Mouse (Mus musculus) hindbrain, embryonic 15.5 days (tissue): ENCODE results near the gene Gm20388. TPM values are rescaled to one million over a fixed set of nuclear protein-coding genes. Genes with fewer than 3 reads are reported as not detected.

Experiments
- ATAC-seq: fragments of 200-750 bp; cut with Nextera tagmentation; 2 replicates; pipeline ENCODE4 v1.8.0; 2017; ENCODE audit warnings: low read depth, moderate number of reproducible peaks, moderate TSS enrichment; ENCODE audit not compliant: low FRiP score
- H3K27ac ChIP-seq: fragments of 300-500 bp; sonication (generic); replicated peaks from 2 replicates; pipeline ENCODE4 v1.5.1; 2015; ENCODE audit warnings: mild to moderate bottlenecking, inconsistent platforms
- H3K27me3 ChIP-seq: fragments of 300-500 bp; sonication (generic); 2 replicates; pipeline ENCODE4 v1.6.1; 2015; ENCODE audit warnings: control low read depth, inconsistent platforms
- H3K36me3 ChIP-seq: fragments of 300-500 bp; sonication (generic); 2 replicates; pipeline ENCODE4 v1.6.1; 2015; ENCODE audit warnings: control low read depth, inconsistent platforms
- H3K4me1 ChIP-seq: fragments of 300-500 bp; sonication (generic); replicated peaks from 2 replicates; pipeline ENCODE4 v1.6.1; 2015; ENCODE audit warnings: control low read depth, inconsistent platforms
- H3K4me2 ChIP-seq: fragments of 300-500 bp; sonication (generic); 2 replicates; pipeline ENCODE4 v1.6.1; 2015; ENCODE audit warnings: moderate library complexity, mild to moderate bottlenecking, inconsistent platforms
- H3K4me3 ChIP-seq: fragments of 300-500 bp; sonication (generic); 2 replicates; pipeline ENCODE4 v1.5.1; 2015; ENCODE audit warnings: mild to moderate bottlenecking, inconsistent platforms
- H3K9ac ChIP-seq: fragments of 300-500 bp; sonication (generic); 2 replicates; pipeline ENCODE4 v1.6.1; 2015; ENCODE audit warnings: inconsistent platforms
- H3K9me3 ChIP-seq: fragments of 300-500 bp; sonication (generic); 2 replicates; pipeline ENCODE4 v1.6.1; 2016; ENCODE audit warnings: control low read depth, inconsistent platforms
- WGBS: fragments of 180-500 bp; shearing (Covaris S2); methylation state at CpG from one replicate; pipeline ENCODE4 v1.1.7; 2015; 5-methylcytosine and 5-hydroxymethylcytosine counted together
- polyA plus RNA-seq: library from polyadenylated mRNA; unstranded; fragments of >200 nt; fragmentation: Nextera tagmentation; extraction: Ambion mirVana; gene quantifications from 2 replicates; pipeline ENCODE4 v1.2.1, GENCODE M21; 2015

The Gm20388 gene
- polyA plus RNA-seq, 1 experiment from 2014 or later, result 5.4 TPM

DNA sequence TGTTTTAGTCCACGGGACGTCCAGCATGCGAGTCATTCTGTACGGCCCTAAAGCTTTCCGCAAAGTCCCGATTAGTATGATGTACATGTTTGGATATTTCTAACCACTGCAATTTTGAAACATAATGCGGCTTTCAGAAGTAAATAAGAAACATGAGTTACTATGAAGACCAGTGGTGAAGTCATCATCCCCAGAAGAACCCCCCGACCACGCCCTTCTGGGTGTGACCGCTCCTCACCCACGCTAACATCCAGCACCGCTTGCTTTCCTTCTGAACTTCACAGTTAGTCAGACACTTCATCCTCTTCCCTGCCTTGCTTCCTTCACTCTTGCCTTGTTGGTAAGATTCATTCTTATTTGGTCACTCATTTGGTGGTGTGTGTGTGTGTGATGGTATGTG, 3738.8 kb downstream of the Gm20388 start:
- WGBS, result 91% methylated on average over 12 of the region's 12 CpGs
- peaks cover 4% of the 10 kb centered on the region; the same call in 1 of the 2 replicates for H3K4me1 ChIP-seq
- H3K36me3 ChIP-seq, result no peaks in the 10 kb centered on the region
- no peaks in the 10 kb centered on the region for H3K9me3 ChIP-seq
- no peak for ATAC-seq
- no peak overlapping the region for H3K27ac ChIP-seq
- H3K4me2 ChIP-seq, result no peak overlapping the region
- H3K27me3 ChIP-seq, result no peaks in the 10 kb centered on the region
- no peak overlapping the region for H3K9ac ChIP-seq
- H3K4me3 ChIP-seq, result no peak overlapping the region

GRCm38 (mm10) chr8:123651390-123652098, 3740.9 kb downstream of the Gm20388 start:
- WGBS, result 91% methylated on average over 5 of the region's 5 CpGs
- no peak overlapping the region for H3K9ac ChIP-seq
- H3K27me3 ChIP-seq, result no peaks in the 10 kb centered on the region
- H3K27ac ChIP-seq, result no peak overlapping the region
- ATAC-seq, result no peak
- peaks cover 20% of the 10 kb centered on the region for H3K4me1 ChIP-seq
- peaks cover 9% of the 10 kb centered on the region; the same call in 1 of the 2 replicates for H3K36me3 ChIP-seq
- no peak overlapping the region for H3K4me2 ChIP-seq
- no peaks in the 10 kb centered on the region for H3K9me3 ChIP-seq
- no peak overlapping the region for H3K4me3 ChIP-seq

- no peak for ATAC-seq
- peaks cover 18% of the 10 kb centered on the region for H3K36me3 ChIP-seq
- no peaks in the 10 kb centered on the region for H3K27me3 ChIP-seq
- peak overlapping the region; percentile 89; the same call in 1 of the 2 replicates for H3K27ac ChIP-seq
- H3K9ac ChIP-seq, result no peak overlapping the region
- no peaks in the 10 kb centered on the region for H3K9me3 ChIP-seq
- WGBS, result 57% methylated on average over 4 of the region's 4 CpGs
- no peak overlapping the region for H3K4me3 ChIP-seq
- H3K4me1 ChIP-seq, result peaks cover 20% of the 10 kb centered on the region
- no peak overlapping the region for H3K4me2 ChIP-seq
Measured at GRCm38 (mm10) chr8:123652641-123653040, 3742.0 kb downstream of the Gm20388 start.

- ATAC-seq, result peak; percentile 94
- peak within 1 kb of the TSS; percentile 69 for H3K4me2 ChIP-seq
- peak within 1 kb of the TSS; percentile 68 for H3K4me3 ChIP-seq
- H3K36me3 ChIP-seq, result peaks cover 23% of the 10 kb centered on the region
- peak within 1 kb of the TSS; percentile 89 for H3K27ac ChIP-seq
- H3K9ac ChIP-seq, result peak within 1 kb of the TSS; percentile 77
- peaks cover 20% of the 10 kb centered on the region for H3K4me1 ChIP-seq
- H3K9me3 ChIP-seq, result no peaks in the 10 kb centered on the region
- WGBS, result 0% methylated on average over 44 of the region's 58 CpGs
- H3K27me3 ChIP-seq, result no peaks in the 10 kb centered on the region
Measured at GRCm38 (mm10) chr8:123653308-123653993, 3742.8 kb downstream of the Gm20388 start, which contains the start of gene Rhou. Gene Rhou, plus strand, starts transcription at chr8:123653929.

DNA sequence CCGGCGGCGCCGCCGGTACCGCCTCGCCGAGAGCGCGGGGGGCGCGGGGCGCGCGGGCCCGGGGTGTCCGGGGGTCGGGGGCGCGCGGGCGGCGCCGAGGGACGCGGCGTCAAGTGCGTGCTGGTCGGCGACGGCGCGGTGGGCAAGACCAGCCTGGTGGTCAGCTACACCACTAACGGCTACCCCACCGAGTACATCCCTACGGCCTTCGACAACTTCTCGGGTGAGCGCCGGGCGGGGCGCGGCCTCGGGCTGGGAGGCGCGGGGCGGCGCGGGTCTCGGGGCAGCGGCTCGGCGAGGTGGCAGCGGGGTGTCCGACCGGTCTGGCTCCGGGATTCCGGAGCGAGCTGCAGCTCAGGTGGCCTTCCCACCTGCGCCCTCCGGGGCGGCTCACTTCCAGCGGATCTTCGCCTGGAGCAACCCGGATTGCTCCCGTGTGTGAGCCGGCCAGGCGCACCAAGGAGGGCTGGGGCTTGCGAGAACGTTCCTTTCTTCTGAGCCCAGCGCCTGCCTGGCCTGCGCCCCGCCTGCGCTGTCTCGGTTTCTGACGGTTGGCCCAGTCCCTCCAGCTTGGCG, 3743.4 kb downstream of the Gm20388 start:
- no peaks in the 10 kb centered on the region for H3K9me3 ChIP-seq
- H3K4me2 ChIP-seq, result peak overlapping the region; percentile 69
- H3K9ac ChIP-seq, result peak overlapping the region; percentile 77
- peaks cover 20% of the 10 kb centered on the region for H3K4me1 ChIP-seq
- no peaks in the 10 kb centered on the region for H3K27me3 ChIP-seq
- peak overlapping the region; percentile 89 for H3K27ac ChIP-seq
- peak overlapping the region; percentile 68 for H3K4me3 ChIP-seq
- WGBS, result under 1% methylated on average over 58 of the region's 77 CpGs
- ATAC-seq, result peak; percentile 70
- H3K36me3 ChIP-seq, result peaks cover 25% of the 10 kb centered on the region

DNA sequence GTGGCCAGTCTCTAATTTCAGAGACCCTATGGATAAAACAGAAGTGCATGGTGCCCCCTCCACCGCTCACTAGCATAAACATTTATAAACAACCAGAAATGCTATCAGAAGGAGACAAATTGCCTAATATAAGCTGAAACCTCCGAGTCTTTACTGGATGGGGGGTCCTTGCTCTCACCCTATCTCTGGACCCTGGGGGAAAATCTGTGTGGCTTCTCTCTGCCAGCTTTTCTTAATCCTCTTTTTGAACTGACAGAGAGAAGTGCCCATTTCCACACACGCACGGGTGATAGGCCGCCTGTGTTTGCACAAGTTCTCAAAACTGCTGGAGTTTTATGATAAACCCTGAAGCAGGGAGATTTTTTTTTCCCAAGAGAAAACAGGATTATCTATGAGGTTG, 3744.1 kb downstream of the Gm20388 start:
- H3K27ac ChIP-seq, result no peak overlapping the region
- H3K9me3 ChIP-seq, result no peaks in the 10 kb centered on the region
- H3K27me3 ChIP-seq, result no peaks in the 10 kb centered on the region
- peaks cover 25% of the 10 kb centered on the region for H3K36me3 ChIP-seq
- peak overlapping the region; percentile 77 for H3K9ac ChIP-seq
- H3K4me1 ChIP-seq, result peaks cover 20% of the 10 kb centered on the region
- peak overlapping the region; percentile 68 for H3K4me3 ChIP-seq
- ATAC-seq, result no peak
- peak overlapping the region; percentile 69 for H3K4me2 ChIP-seq
- WGBS, result 13% methylated on average over 5 of the region's 5 CpGs

DNA sequence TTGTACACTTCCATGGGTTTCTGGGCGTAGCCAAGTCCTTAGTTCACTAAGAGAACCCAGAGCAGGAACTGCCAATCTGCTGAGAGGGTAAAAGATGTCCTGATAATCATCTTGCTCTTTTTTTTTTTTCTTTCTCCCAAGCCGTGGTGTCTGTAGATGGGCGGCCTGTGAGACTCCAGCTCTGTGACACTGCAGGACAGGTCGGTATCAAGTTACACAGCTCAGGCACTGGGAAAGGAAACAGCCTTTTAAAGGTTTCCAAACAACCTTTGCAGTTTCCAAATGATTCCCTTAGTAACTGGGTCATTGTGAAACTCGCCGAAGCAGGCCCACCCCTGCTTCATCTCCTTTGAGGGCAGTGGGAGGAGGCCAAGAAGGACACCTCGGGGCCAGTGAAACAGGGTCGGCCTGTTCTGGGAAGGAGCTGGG, 3744.7 kb downstream of the Gm20388 start:
- ATAC-seq, result no peak
- Histone ChIP-seq H3K9ac (peak overlapping the region; percentile 77; the same call in 1 of the 2 replicates), H3K4me1 (peaks cover 20% of the 10 kb centered on the region), H3K36me3 (peaks cover 25% of the 10 kb centered on the region), H3K27me3 (no peaks in the 10 kb centered on the region), H3K4me3 (peak overlapping the region; percentile 68), H3K9me3 (no peaks in the 10 kb centered on the region), H3K4me2 (peak overlapping the region; percentile 69), H3K27ac (no peak overlapping the region; the same call in 1 of the 2 replicates)
- 10% methylated on average over 8 of the region's 8 CpGs for WGBS

DNA sequence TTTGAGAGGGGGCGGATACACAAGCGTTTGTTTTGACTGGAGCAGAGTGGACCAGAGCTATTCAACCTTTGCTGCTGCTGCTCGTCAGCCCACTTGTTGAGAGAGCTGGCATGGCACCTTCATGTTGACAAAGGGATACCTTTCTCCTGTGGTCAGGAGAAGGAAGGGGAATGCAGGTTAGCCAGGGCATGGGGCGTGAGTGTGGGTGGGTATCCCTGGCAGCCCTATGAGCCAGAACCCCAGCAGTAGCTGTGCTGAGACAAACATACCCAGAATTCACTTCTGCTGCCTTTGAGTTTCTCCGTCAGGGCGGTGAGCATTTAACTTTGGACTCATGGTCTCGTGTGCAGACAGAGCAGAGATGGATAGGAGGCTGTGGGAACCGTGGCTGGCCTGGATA, 3747.2 kb downstream of the Gm20388 start:
- ATAC-seq, result no peak
- H3K27me3 ChIP-seq, result no peaks in the 10 kb centered on the region
- no peak overlapping the region for H3K4me3 ChIP-seq
- no peak overlapping the region for H3K27ac ChIP-seq
- H3K4me2 ChIP-seq, result no peak overlapping the region
- H3K9me3 ChIP-seq, result no peaks in the 10 kb centered on the region
- WGBS, result 95% methylated on average over 8 of the region's 8 CpGs
- peaks cover 20% of the 10 kb centered on the region for H3K4me1 ChIP-seq
- H3K9ac ChIP-seq, result no peak overlapping the region
- peaks cover 38% of the 10 kb centered on the region for H3K36me3 ChIP-seq

DNA sequence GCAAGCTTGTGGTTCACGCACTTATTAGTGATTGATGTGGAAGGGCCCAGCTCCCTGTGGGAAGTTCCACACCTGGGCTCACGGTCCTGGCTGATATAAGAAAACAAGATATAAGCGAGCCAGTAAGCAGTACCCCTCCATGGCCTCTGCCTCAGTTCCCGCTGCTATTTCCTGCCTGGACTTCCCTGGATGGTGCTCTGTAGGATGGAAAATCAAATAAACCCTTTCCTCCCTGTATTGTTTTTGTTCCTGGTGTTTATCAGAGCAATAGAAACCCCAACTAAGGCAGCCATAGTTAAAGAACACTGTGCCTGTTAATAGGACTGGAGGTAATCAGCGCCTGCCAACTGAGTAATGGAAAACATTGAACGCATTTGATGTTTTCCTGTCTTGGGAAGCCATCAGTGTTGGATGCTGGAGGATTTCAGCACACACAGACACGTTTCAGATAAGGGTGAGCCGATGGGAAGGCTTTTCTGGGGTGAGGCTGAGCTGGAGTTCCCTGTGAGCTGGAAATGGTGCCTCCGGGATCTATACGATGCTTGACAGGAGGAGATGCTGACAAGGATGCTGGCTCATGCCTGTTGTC, 3748.9 kb downstream of the Gm20388 start:
- WGBS, result 77% methylated on average over 10 of the region's 10 CpGs
- no peaks in the 10 kb centered on the region for H3K9me3 ChIP-seq
- H3K4me1 ChIP-seq, result peaks cover 16% of the 10 kb centered on the region
- no peak overlapping the region for H3K27ac ChIP-seq
- no peak for ATAC-seq
- no peak overlapping the region for H3K4me3 ChIP-seq
- H3K9ac ChIP-seq, result no peak overlapping the region
- H3K4me2 ChIP-seq, result no peak overlapping the region
- no peaks in the 10 kb centered on the region for H3K27me3 ChIP-seq
- H3K36me3 ChIP-seq, result peaks cover 45% of the 10 kb centered on the region

DNA sequence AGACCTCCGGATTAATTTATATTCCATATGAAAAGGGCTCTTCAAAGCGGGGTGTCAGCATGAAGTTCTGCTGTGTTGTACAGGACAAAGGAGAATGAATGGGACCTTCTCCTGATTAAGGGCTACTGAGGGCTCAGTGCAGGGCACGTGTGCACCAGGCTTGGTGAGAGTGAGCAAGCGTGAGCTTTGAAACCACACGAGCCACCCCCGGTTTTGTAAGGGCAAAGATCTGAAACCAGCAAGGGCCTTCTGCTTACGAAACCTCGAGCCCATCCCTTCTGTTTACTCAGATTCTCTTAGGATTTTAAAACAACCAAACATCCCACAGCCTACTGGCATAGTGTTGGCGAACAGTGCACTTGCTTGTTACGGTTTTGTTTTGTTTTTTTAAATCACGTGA, 3750.9 kb downstream of the Gm20388 start:
- peaks cover 37% of the 10 kb centered on the region for H3K36me3 ChIP-seq
- no peaks in the 10 kb centered on the region for H3K9me3 ChIP-seq
- no peak for ATAC-seq
- H3K4me3 ChIP-seq, result no peak overlapping the region
- H3K27me3 ChIP-seq, result no peaks in the 10 kb centered on the region
- H3K4me1 ChIP-seq, result no peaks in the 10 kb centered on the region
- no peak overlapping the region for H3K9ac ChIP-seq
- no peak overlapping the region for H3K4me2 ChIP-seq
- 87% methylated on average over 11 of the region's 11 CpGs for WGBS
- H3K27ac ChIP-seq, result no peak overlapping the region

DNA sequence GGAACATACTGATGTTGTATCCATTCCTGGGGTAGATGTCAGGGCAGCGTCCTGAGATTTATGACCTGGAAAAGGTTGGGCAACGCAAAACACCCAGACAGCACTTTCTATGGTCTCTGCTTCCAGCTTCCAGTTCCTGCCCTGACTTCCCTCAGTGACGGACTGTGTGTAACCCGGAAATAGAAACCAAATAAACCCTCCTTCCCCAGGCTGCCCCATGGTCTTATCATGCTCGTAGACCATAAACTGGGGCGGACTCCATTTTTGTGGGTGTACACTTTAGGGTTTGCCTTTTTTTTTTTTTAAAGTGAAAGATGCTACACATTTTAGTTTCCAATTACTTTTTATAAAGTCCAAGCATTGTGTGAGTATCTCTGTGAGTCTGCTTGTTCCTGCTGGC, 3754.9 kb downstream of the Gm20388 start:
- 98% methylated on average over 6 of the region's 6 CpGs for WGBS
- Histone ChIP-seq H3K4me2 (no peak overlapping the region), H3K27me3 (no peaks in the 10 kb centered on the region), H3K4me3 (no peak overlapping the region), H3K9ac (no peak overlapping the region), H3K36me3 (peaks cover 18% of the 10 kb centered on the region), H3K4me1 (no peaks in the 10 kb centered on the region), H3K9me3 (no peaks in the 10 kb centered on the region), H3K27ac (no peak overlapping the region)
- ATAC-seq, result no peak

GRCm38 (mm10) chr8:123666832-123667231, 3756.2 kb downstream of the Gm20388 start:
- no peaks in the 10 kb centered on the region for H3K9me3 ChIP-seq
- peaks cover 11% of the 10 kb centered on the region for H3K36me3 ChIP-seq
- H3K4me3 ChIP-seq, result no peak overlapping the region
- H3K27me3 ChIP-seq, result no peaks in the 10 kb centered on the region
- 86% methylated on average over 1 of the region's 1 CpGs for WGBS
- no peak for ATAC-seq
- H3K4me2 ChIP-seq, result no peak overlapping the region
- no peaks in the 10 kb centered on the region for H3K4me1 ChIP-seq
- no peak overlapping the region for H3K27ac ChIP-seq
- H3K9ac ChIP-seq, result no peak overlapping the region
